Mouse (Mus musculus) embryonic facial prominence, embryonic 12.5 days (tissue): ENCODE measurements around the gene B4galt7. TPM values are rescaled to one million over a fixed set of nuclear protein-coding genes. Genes with fewer than 3 reads are reported as not detected.
"Not testable (repeated sequence)": the region's sequence is repeated elsewhere in the genome, so short reads cannot be mapped to it uniquely, and the experiment has no call there.

ENCODE experiments used
- ATAC-seq: fragments of 200-750 bp; cut with Nextera tagmentation; 2 replicates; pipeline ENCODE4 v1.8.0; 2017; ENCODE audit not compliant: insufficient number of reproducible peaks, insufficient read depth, low FRiP score, low TSS enrichment
- H3K27ac ChIP-seq: fragments of 300-500 bp; sonication (generic); 2 replicates; pipeline ENCODE4 v1.5.1; 2016; ENCODE audit warnings: mild to moderate bottlenecking
- H3K27me3 ChIP-seq: fragments of 300-500 bp; sonication (generic); 2 replicates; pipeline ENCODE4 v1.6.1; 2016; ENCODE audit warnings: mild to moderate bottlenecking, moderate library complexity
- H3K36me3 ChIP-seq: fragments of 300-500 bp; sonication (generic); 2 replicates; pipeline ENCODE4 v1.6.1; 2016; ENCODE audit warnings: mild to moderate bottlenecking
- H3K4me1 ChIP-seq: fragments of 300-500 bp; sonication (generic); 2 replicates; pipeline ENCODE4 v1.6.1; 2016
- H3K4me2 ChIP-seq: fragments of 300-500 bp; sonication (generic); replicated peaks from 2 replicates; pipeline ENCODE4 v1.6.1; 2016; ENCODE audit warnings: mild to moderate bottlenecking, moderate library complexity
- H3K4me3 ChIP-seq: fragments of 300-500 bp; sonication (generic); 2 replicates; pipeline ENCODE4 v1.5.1; 2016; ENCODE audit warnings: mild to moderate bottlenecking
- H3K9ac ChIP-seq: fragments of 300-500 bp; sonication (generic); 2 replicates; pipeline ENCODE4 v1.6.1; 2016; ENCODE audit warnings: mild to moderate bottlenecking, moderate library complexity
- H3K9me3 ChIP-seq: fragments of 300-500 bp; sonication (generic); 2 replicates; pipeline ENCODE4 v1.6.1; 2016; ENCODE audit warnings: mild to moderate bottlenecking, moderate library complexity
- WGBS: fragments of 180-500 bp; shearing (Covaris S2); methylation state at CpG from one replicate; pipeline ENCODE4 v1.1.7; 2016; 5-methylcytosine and 5-hydroxymethylcytosine counted together
- polyA plus RNA-seq: library from polyadenylated mRNA; unstranded; fragments of >200 nt; fragmentation: Nextera tagmentation; extraction: Ambion mirVana; gene quantifications from 2 replicates; pipeline ENCODE4 v1.2.1, GENCODE M21; 2016

B4galt7 gene
- polyA plus RNA-seq, 1 experiment from 2014 or later: 35.3 TPM

DNA sequence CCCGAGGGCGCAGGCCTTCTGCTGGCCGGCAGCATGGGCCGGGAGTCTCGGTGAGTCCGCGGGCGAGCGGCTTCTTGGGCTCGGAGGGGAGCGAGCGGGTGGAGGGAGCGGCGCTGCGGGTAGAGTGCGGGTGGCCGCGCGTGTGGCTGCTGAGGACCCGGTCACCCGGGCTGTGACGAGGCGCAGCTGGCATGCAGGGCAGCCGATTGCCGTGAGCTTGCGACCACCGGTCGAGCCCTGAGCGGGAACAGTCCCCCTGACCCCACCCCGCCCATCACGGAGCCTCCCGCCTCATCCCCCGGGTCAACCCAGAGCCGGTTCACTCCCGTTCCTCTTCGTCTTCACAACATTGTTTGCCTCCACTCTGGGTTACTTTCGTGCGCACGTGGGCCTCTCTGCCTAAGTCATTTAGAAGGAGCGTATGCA is 35.5 kb downstream of the B4galt7 start:
- H3K4me3 ChIP-seq: peak overlapping the region; percentile 100
- 0 out of 2 replicates have a peak, but pooled peaks have one; percentile 38 for ATAC-seq
- H3K9me3 ChIP-seq: no peaks in the 10 kb centered on the region
- H3K4me2 ChIP-seq: peak overlapping the region; percentile 78
- peaks cover 50% of the 10 kb centered on the region for H3K36me3 ChIP-seq
- H3K27ac ChIP-seq: 0 out of 2 replicates have a peak overlapping the region, but pooled peaks have one; percentile 36
- H3K4me1 ChIP-seq: peaks cover 9% of the 10 kb centered on the region
- peak overlapping the region; percentile 92 for H3K9ac ChIP-seq
- under 1% methylated on average over 40 of the region's 40 CpGs for WGBS
- H3K27me3 ChIP-seq: no peaks in the 10 kb centered on the region

- Histone ChIP-seq H3K36me3 (peaks cover 50% of the 10 kb centered on the region), H3K27me3 (no peaks in the 10 kb centered on the region), H3K27ac (no peak overlapping the region), H3K9me3 (no peaks in the 10 kb centered on the region), H3K4me2 (peak overlapping the region; percentile 78; the same call in 1 of the 2 replicates), H3K9ac (no peak overlapping the region), H3K4me3 (0 out of 2 replicates have a peak overlapping the region, but pooled peaks have one; percentile 100), H3K4me1 (peaks cover 9% of the 10 kb centered on the region)
- ATAC-seq: no peak
- WGBS: 90% methylated on average over 14 of the region's 14 CpGs
Measured at GRCm38 (mm10) chr13:55636185-55636983, 36.7 kb downstream of the B4galt7 start.

- H3K4me2 ChIP-seq, H3K9ac ChIP-seq, H3K4me1 ChIP-seq, H3K9me3 ChIP-seq, H3K27ac ChIP-seq, H3K4me3 ChIP-seq, ATAC-seq, H3K27me3 ChIP-seq: not testable (repeated sequence)
- peaks cover 43% of the 10 kb centered on the region for H3K36me3 ChIP-seq
- WGBS: 54% methylated on average over 8 of the region's 8 CpGs
Measured at GRCm38 (mm10) chr13:55640480-55640879, 40.8 kb downstream of the B4galt7 start.

DNA sequence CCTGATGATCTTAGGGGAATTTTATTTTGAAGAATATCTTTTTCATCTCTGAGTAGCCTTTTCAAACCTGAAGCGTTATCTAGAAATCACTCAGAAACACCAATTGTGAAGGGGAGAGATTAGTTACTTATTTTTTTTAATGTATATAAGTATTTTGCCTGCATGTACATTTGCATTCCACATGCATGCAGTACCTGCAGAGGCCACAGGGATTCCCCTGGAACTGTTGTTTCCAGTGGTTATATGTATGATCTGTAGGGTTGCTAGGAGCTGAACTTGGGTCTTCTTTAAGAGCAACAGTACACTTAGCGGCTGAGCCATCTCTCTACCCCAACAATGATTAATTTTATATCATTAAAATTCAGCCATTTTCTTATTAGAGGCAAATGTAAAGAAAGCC is 44.8 kb downstream of the B4galt7 start:
- Histone ChIP-seq H3K36me3 (peaks cover 66% of the 10 kb centered on the region), H3K4me1 (no peaks in the 10 kb centered on the region), H3K27me3 (no peaks in the 10 kb centered on the region), H3K4me3 (no peak overlapping the region), H3K4me2 (no peak overlapping the region), H3K9me3 (no peaks in the 10 kb centered on the region), H3K27ac (no peak overlapping the region), H3K9ac (no peak overlapping the region)
- no peak for ATAC-seq
- WGBS: 95% methylated on average over 2 of the region's 2 CpGs

DNA sequence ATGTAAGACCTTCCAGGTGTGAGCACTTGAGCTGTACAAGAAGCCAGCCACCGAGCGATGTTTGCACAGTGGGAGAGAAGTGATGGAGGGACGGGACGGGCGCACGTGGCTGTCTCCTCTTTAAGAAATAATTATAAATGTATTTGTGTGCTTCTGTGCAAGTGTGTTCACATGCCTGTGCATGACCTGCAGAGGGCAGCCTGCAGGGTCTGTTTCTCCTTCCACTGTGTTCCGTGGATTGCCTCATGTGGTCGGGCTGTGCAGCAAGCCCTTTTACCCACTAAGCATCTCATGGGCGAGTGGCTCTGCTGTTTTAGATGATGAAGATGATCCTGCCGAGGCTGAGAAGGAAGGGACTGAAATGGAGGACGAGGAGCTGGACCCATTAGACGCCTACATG is 50.4 kb downstream of the B4galt7 start:
- H3K4me2 ChIP-seq: no peak overlapping the region
- H3K4me3 ChIP-seq: no peak overlapping the region
- no peak overlapping the region for H3K9ac ChIP-seq
- no peaks in the 10 kb centered on the region for H3K9me3 ChIP-seq
- WGBS: 90% methylated on average over 12 of the region's 12 CpGs
- H3K36me3 ChIP-seq: peaks cover 98% of the 10 kb centered on the region
- no peaks in the 10 kb centered on the region for H3K27me3 ChIP-seq
- no peak overlapping the region for H3K27ac ChIP-seq
- no peaks in the 10 kb centered on the region for H3K4me1 ChIP-seq
- no peak for ATAC-seq

GRCm38 (mm10) chr13:55650980-55651379 is 51.3 kb downstream of the B4galt7 start:
- Histone ChIP-seq H3K9ac (no peak overlapping the region), H3K27me3 (no peaks in the 10 kb centered on the region), H3K4me1 (no peaks in the 10 kb centered on the region), H3K27ac (no peak overlapping the region), H3K4me2 (no peak overlapping the region), H3K4me3 (no peak overlapping the region), H3K36me3 (peaks cover 98% of the 10 kb centered on the region), H3K9me3 (no peaks in the 10 kb centered on the region)
- no peak for ATAC-seq
- WGBS: 90% methylated on average over 6 of the region's 6 CpGs

Other genes with a start within 250 kb of the B4galt7 start
- 98.3 and 100 TPM in 2 replicates for gene Lman2, start 237.1 kb upstream of the B4galt7 start, polyA plus RNA-seq
- 0.61 and 1.2 TPM in 2 replicates for gene Rgs14, start 230.2 kb upstream of the B4galt7 start, polyA plus RNA-seq
- not detected in 2 replicates for gene Slc34a1, start 201.7 kb upstream of the B4galt7 start, polyA plus RNA-seq
- gene Pfn3, start 184.7 kb upstream of the B4galt7 start, polyA plus RNA-seq: not detected in 2 replicates
- gene F12, start 173.1 kb upstream of the B4galt7 start, polyA plus RNA-seq: 0.08 and 0.11 TPM in 2 replicates
- gene Grk6, start 154.8 kb upstream of the B4galt7 start, polyA plus RNA-seq: 68.3 and 73.0 TPM in 2 replicates
- gene Prr7, start 135.6 kb upstream of the B4galt7 start, polyA plus RNA-seq: 1.1 and 1.3 TPM in 2 replicates
- 383 and 387 TPM in 2 replicates for gene Dbn1, start 111.8 kb upstream of the B4galt7 start, polyA plus RNA-seq
- 172 and 182 TPM in 2 replicates for gene Pdlim7, start 86.2 kb upstream of the B4galt7 start, polyA plus RNA-seq
- 2.5 and 3.0 TPM in 2 replicates for gene Dok3, start 70.6 kb upstream of the B4galt7 start, polyA plus RNA-seq
- 78.5 and 80.3 TPM in 2 replicates for gene Ddx41, start 63.2 kb upstream of the B4galt7 start, polyA plus RNA-seq
- gene Fam193b, start 28.8 kb upstream of the B4galt7 start, polyA plus RNA-seq: 59.5 and 65.6 TPM in 2 replicates
- gene Tmed9, start 26.2 kb upstream of the B4galt7 start, polyA plus RNA-seq: 120 and 127 TPM in 2 replicates
- 67.0 and 69.7 TPM in 2 replicates for gene Caml, start 23.1 kb downstream of the B4galt7 start, polyA plus RNA-seq
- gene Ddx46, start 35.1 kb downstream of the B4galt7 start, polyA plus RNA-seq: 42.4 and 45.6 TPM in 2 replicates
- gene B230219D22Rik, start 93.2 kb downstream of the B4galt7 start, polyA plus RNA-seq: 83.6 and 83.9 TPM in 2 replicates
- gene Txndc15, start 114.8 kb downstream of the B4galt7 start, polyA plus RNA-seq: 99.8 and 103 TPM in 2 replicates
- 56.6 TPM in 2 replicates for gene Pcbd2, start 127.5 kb downstream of the B4galt7 start, polyA plus RNA-seq
- gene Catsper3, start 184.7 kb downstream of the B4galt7 start, polyA plus RNA-seq: not detected in 2 replicates
- gene Pitx1, start 236.3 kb downstream of the B4galt7 start, polyA plus RNA-seq: 99.0 and 157 TPM in 2 replicates